Comparison of ENCODE assay signal across 33 mouse cellular contexts in genomic region chr15:27675122-27675521, GRCm38 (mm10). TPM values are rescaled to one million over a fixed set of nuclear protein-coding genes. Genes with fewer than 3 reads are reported as not detected.
DNase-seq lines count a peak whose midpoint lies in the region; ATAC-seq and TF ChIP-seq lines count a peak whose summit lies in the region.
"Had no signal": no experiment of that assay in that cellular context is flagged by ENCODE, and none has a peak within 500 bp of the region (broad histone marks: within the 10 kb centered on the region; RNA-seq: fewer than 3 reads in every experiment).

No protein-coding gene starts in this region.

- H3K36me3 ChIP-seq in heart, embryonic 10.5 days = no peaks in the 10 kb centered on the region
- H3K36me3 ChIP-seq in midbrain, embryonic 11.5 days (ENCODE audit: control insufficient read depth, insufficient read depth, low read length) = no peaks in the 10 kb centered on the region
- H3K36me3 ChIP-seq in midbrain, embryonic 13.5 days = no peaks in the 10 kb centered on the region
- H3K36me3 ChIP-seq in macrophage (ENCODE audit: inconsistent target) = no peaks in the 10 kb centered on the region; the same call in 1 of the 2 replicates
- no peaks in the 10 kb centered on the region for H3K36me3 ChIP-seq in small intestine, adult 2 months (ENCODE audit: control insufficient read depth, insufficient read depth, low read length)
- H3K36me3 ChIP-seq: embryonic facial prominence, embryonic 10.5 days; embryonic facial prominence, embryonic 15.5 days; forebrain, embryonic 12.5 days; G1E; heart, embryonic 12.5 days; hindbrain, embryonic 10.5 days; kidney, embryonic 15.5 days; limb, embryonic 10.5 days; limb, embryonic 15.5 days; midbrain, embryonic 12.5 days; neural tube, embryonic 15.5 days had no signal

- H3K9ac ChIP-seq in midbrain, embryonic 11.5 days (ENCODE audit: low read length) = no peak overlapping the region
- no peak overlapping the region for H3K9ac ChIP-seq in midbrain, embryonic 13.5 days (replicated peaks)
- H3K9ac ChIP-seq: embryonic facial prominence, embryonic 15.5 days; forebrain, embryonic 12.5 days; forebrain, postnatal 0 days; heart, embryonic 12.5 days; kidney, embryonic 15.5 days; limb, embryonic 15.5 days; liver, embryonic 14.5 days; lung, embryonic 14.5 days; midbrain, embryonic 12.5 days; neural tube, embryonic 15.5 days had no signal

- H3K9me3 ChIP-seq in heart, embryonic 10.5 days = no peaks in the 10 kb centered on the region
- no peaks in the 10 kb centered on the region for H3K9me3 ChIP-seq in midbrain, embryonic 11.5 days (ENCODE audit: control insufficient read depth, low read length)
- H3K9me3 ChIP-seq in midbrain, embryonic 13.5 days = no peaks in the 10 kb centered on the region
- H3K9me3 ChIP-seq: embryonic facial prominence, embryonic 10.5 days; embryonic facial prominence, embryonic 15.5 days; forebrain, embryonic 12.5 days; G1E; heart, embryonic 12.5 days; hindbrain, embryonic 10.5 days; kidney, embryonic 15.5 days; limb, embryonic 10.5 days; limb, embryonic 15.5 days; midbrain, embryonic 12.5 days; neural tube, embryonic 15.5 days had no signal

- no peak for TF ChIP-seq POLR2A in small intestine, adult 2 months (IDR thresholded peaks at IDR 0.05; ENCODE audit: low read depth, low read length)

- no peak for TF ChIP-seq CTCF in small intestine, adult 2 months (IDR thresholded peaks at IDR 0.05; ENCODE audit: extremely low read depth, insufficient read length, insufficient replicate concordance, low read depth, low read length)

- H3K4me1 ChIP-seq in heart, embryonic 10.5 days = peaks cover 21% of the 10 kb centered on the region
- H3K4me1 ChIP-seq in midbrain, embryonic 11.5 days (ENCODE audit: control insufficient read depth, insufficient read depth, low read length) = 0 out of 2 replicates have a peak, but pooled peaks cover 4% of the 10 kb centered on the region
- H3K4me1 ChIP-seq in midbrain, embryonic 13.5 days (replicated peaks) = peaks cover 18% of the 10 kb centered on the region
- H3K4me1 ChIP-seq in small intestine, adult 2 months (ENCODE audit: control insufficient read depth, insufficient read depth, insufficient read length, low read length) = no peaks in the 10 kb centered on the region; the same call in 1 of the 2 replicates
- H3K4me1 ChIP-seq: limb, embryonic 15.5 days had no signal

- H3K4me2 ChIP-seq in midbrain, embryonic 11.5 days = no peak overlapping the region
- H3K4me2 ChIP-seq in midbrain, embryonic 13.5 days (replicated peaks) = no peak overlapping the region
- H3K4me2 ChIP-seq: embryonic facial prominence, embryonic 15.5 days; forebrain, embryonic 12.5 days; heart, embryonic 12.5 days; kidney, embryonic 15.5 days; limb, embryonic 15.5 days; lung, embryonic 14.5 days; midbrain, embryonic 12.5 days; neural tube, embryonic 15.5 days had no signal

- peaks cover 9% of the 10 kb centered on the region for H3K27me3 ChIP-seq in heart, embryonic 10.5 days (ENCODE audit: insufficient read depth, poor library complexity, severe bottlenecking)
- H3K27me3 ChIP-seq in midbrain, embryonic 11.5 days (ENCODE audit: control insufficient read depth, insufficient read depth, low read length) = peaks cover 1% of the 10 kb centered on the region; the same call in 1 of the 2 replicates
- peaks cover 7% of the 10 kb centered on the region; the same call in 1 of the 2 replicates for H3K27me3 ChIP-seq in midbrain, embryonic 13.5 days
- H3K27me3 ChIP-seq in small intestine, adult 2 months (ENCODE audit: control insufficient read depth, insufficient read depth, low read length) = no peaks in the 10 kb centered on the region
- H3K27me3 ChIP-seq: embryonic facial prominence, embryonic 15.5 days; kidney, embryonic 15.5 days; limb, embryonic 15.5 days; neural tube, embryonic 15.5 days had no signal

- ATAC-seq in midbrain, embryonic 11.5 days (ENCODE audit: low FRiP score) = no peak
- no peak for ATAC-seq in midbrain, embryonic 13.5 days
- ATAC-seq: forebrain, postnatal 0 days; hindbrain, embryonic 16.5 days; Patski had no signal

- H3K79me2 ChIP-seq in macrophage (ENCODE audit: inconsistent target) = peaks cover 100% of the 10 kb centered on the region

- peak; percentile 87 for DNase-seq in heart, adult 11 months
- no peak for DNase-seq in heart, embryonic 10.5 days (ENCODE audit: low spot score)
- peak; percentile 31 for DNase-seq in midbrain, embryonic 11.5 days (ENCODE audit: low spot score, missing footprints)
- no peak for DNase-seq in left cerebral cortex, adult 9 months (ENCODE audit: low spot score in 2 of 2)
- no peak for DNase-seq in gastrocnemius, adult 8-10 months (ENCODE audit: low spot score in 2 of 2)
- DNase-seq: adrenal gland, postnatal 10 days; cerebellum, adult 11-12 months; cerebellum, postnatal 10 days; forebrain, postnatal 0 days; gastrocnemius, postnatal 10 days; heart, adult 18-20 months; kidney, adult 18-20 months; kidney, postnatal 25 days; lung, embryonic 14.5 days; right cerebral cortex, postnatal 25 days; spleen, adult 18-20 months had no signal

- WGBS in heart, embryonic 10.5 days = 82% methylated on average over 7 of the region's 7 CpGs
- 92% methylated on average over 7 of the region's 7 CpGs for WGBS in midbrain, embryonic 11.5 days
- WGBS in midbrain, embryonic 13.5 days = 92% methylated on average over 7 of the region's 7 CpGs
- WGBS in macrophage (ENCODE audit: missing documents) = 12% methylated on average over 7 of the region's 7 CpGs
- 80% methylated on average over 7 of the region's 7 CpGs for WGBS in small intestine, adult 2 months

- H3K4me3 ChIP-seq in heart, embryonic 10.5 days = no peak overlapping the region
- H3K4me3 ChIP-seq in midbrain, embryonic 11.5 days (ENCODE audit: low read depth, low read length) = no peak overlapping the region
- H3K4me3 ChIP-seq in midbrain, embryonic 13.5 days (replicated peaks) = no peak overlapping the region
- H3K4me3 ChIP-seq in macrophage (ENCODE audit: inconsistent target) = no peak overlapping the region
- H3K4me3 ChIP-seq in small intestine, adult 2 months (ENCODE audit: low read depth, low read length) = no peak overlapping the region
- H3K4me3 ChIP-seq: embryonic facial prominence, embryonic 10.5 days; embryonic facial prominence, embryonic 15.5 days; forebrain, embryonic 12.5 days; heart, embryonic 12.5 days; hindbrain, embryonic 10.5 days; kidney, embryonic 15.5 days; limb, embryonic 10.5 days; limb, embryonic 15.5 days; midbrain, embryonic 12.5 days; neural tube, embryonic 15.5 days had no signal

- no peak overlapping the region for H3K27ac ChIP-seq in heart, embryonic 10.5 days
- H3K27ac ChIP-seq in midbrain, embryonic 11.5 days (ENCODE audit: low read depth, low read length) = no peak overlapping the region
- no peak overlapping the region for H3K27ac ChIP-seq in midbrain, embryonic 13.5 days
- peak overlapping the region; percentile 57 for H3K27ac ChIP-seq in macrophage
- peak overlapping the region; percentile 42; the same call in 1 of the 2 replicates for H3K27ac ChIP-seq in small intestine, adult 2 months (ENCODE audit: insufficient read depth, low read depth, low read length)
- H3K27ac ChIP-seq: embryonic facial prominence, embryonic 10.5 days; embryonic facial prominence, embryonic 15.5 days; forebrain, embryonic 12.5 days; hindbrain, embryonic 10.5 days; kidney, embryonic 15.5 days; limb, embryonic 10.5 days; limb, embryonic 15.5 days; liver, embryonic 14.5 days; midbrain, embryonic 12.5 days; neural tube, embryonic 15.5 days had no signal

RNA-seq across cellular contexts. Expression of gene Otulinl, which starts 6.3 kb away (rescaled TPM):
- 3.9 and 4.2 TPM in 2 replicates for polyA plus RNA-seq in heart, embryonic 10.5 days (2016; fragmentation: Nextera tagmentation; extraction: Ambion mirVana)
- 6.1 and 7.5 TPM in 2 replicates for polyA plus RNA-seq in midbrain, embryonic 11.5 days (2014; fragmentation: Nextera tagmentation; extraction: Ambion mirVana)
- polyA plus RNA-seq in midbrain, embryonic 13.5 days (2015; fragmentation: Nextera tagmentation; extraction: Ambion mirVana) = 6.5 and 8.2 TPM in 2 replicates
- total RNA-seq in macrophage (2018; cell fraction: chromatin; rRNA removed) = 100 to 1,000 TPM in 8 of 26 experiments, 10 to 100 TPM in 18; 19.8 to 170 (median 74.5) TPM
- total RNA-seq in macrophage (2018; cell fraction: cytosol; rRNA removed) = 100 to 1,000 TPM in 9 of 26 experiments, 10 to 100 TPM in 17; 38.0 to 139 (median 90.4) TPM
- 100 to 1,000 TPM in 12 of 26 experiments, 10 to 100 TPM in 14; 31.4 to 206 (median 98.5) TPM for total RNA-seq in macrophage (2018; cell fraction: nucleus; rRNA removed)
- 61.1 to 168 TPM (median 87.5 TPM) in 3 replicates for polyA plus RNA-seq in macrophage (2018)
- polyA plus RNA-seq in small intestine, adult 2 months (2012; rRNA removed) = 1.8 and 3.0 TPM in 2 replicates
- under 1 TPM; 0.22 to 0.59 (median 0.36) TPM for total RNA-seq in gastrocnemius, adult 8-10 months (2022)
- total RNA-seq: G1E had no signal
- polyA plus RNA-seq: G1E had no signal

RNA-seq across cellular contexts. Expression of gene Otulin, which starts 44.6 kb away (rescaled TPM):
- polyA plus RNA-seq in heart, embryonic 10.5 days (2016; fragmentation: Nextera tagmentation; extraction: Ambion mirVana) = 25.0 and 28.3 TPM in 2 replicates
- 33.3 and 34.0 TPM in 2 replicates for polyA plus RNA-seq in midbrain, embryonic 11.5 days (2014; fragmentation: Nextera tagmentation; extraction: Ambion mirVana)
- polyA plus RNA-seq in midbrain, embryonic 13.5 days (2015; fragmentation: Nextera tagmentation; extraction: Ambion mirVana) = 20.4 and 24.3 TPM in 2 replicates
- 100 to 1,000 TPM in 2 of 26 experiments, 10 to 100 TPM in 24; 33.5 to 108 (median 60.6) TPM for total RNA-seq in macrophage (2018; cell fraction: chromatin; rRNA removed)
- 10 to 100 TPM; 41.1 to 67.8 (median 52.0) TPM for total RNA-seq in macrophage (2018; cell fraction: cytosol; rRNA removed)
- total RNA-seq in macrophage (2018; cell fraction: nucleus; rRNA removed) = 100 to 1,000 TPM in 3 of 26 experiments, 10 to 100 TPM in 23; 40.5 to 114 (median 67.3) TPM
- 43.1 to 52.3 TPM (median 48.8 TPM) in 3 replicates for polyA plus RNA-seq in macrophage (2018)
- polyA plus RNA-seq in small intestine, adult 2 months (2012; rRNA removed) = 14.4 and 31.8 TPM in 2 replicates
- 10 to 100 TPM; 17.6 to 22.3 (median 20.1) TPM for total RNA-seq in gastrocnemius, adult 8-10 months (2022)

Comparison
In these comparisons a context has a peak if more than half of its experiments do, and no peak if none do; other contexts are left out.
1. DNase-seq: peak in heart, adult 11 months (single experiment) and midbrain, embryonic 11.5 days (single experiment); none in heart, embryonic 10.5 days (single experiment), left cerebral cortex, adult 9 months (0 of 2) and gastrocnemius, adult 8-10 months (0 of 2).
2. H3K27ac ChIP-seq: peak in macrophage (single experiment) and small intestine, adult 2 months (single experiment); none in heart, embryonic 10.5 days (single experiment), midbrain, embryonic 11.5 days (single experiment) and midbrain, embryonic 13.5 days (single experiment).